Mouse (Mus musculus) hindbrain, embryonic 14.5 days (tissue): ENCODE results near the gene Olfr616. TPM values are rescaled to one million over a fixed set of nuclear protein-coding genes. Genes with fewer than 3 reads are reported as not detected.
"Not testable (repeated sequence)": the region's sequence is repeated elsewhere in the genome, so short reads cannot be mapped to it uniquely, and the experiment has no call there.

Experiments
- ATAC-seq: fragments of 200-750 bp; cut with Nextera tagmentation; 2 replicates; pipeline ENCODE4 v1.8.0; 2017; ENCODE audit warnings: moderate number of reproducible peaks, mild to moderate bottlenecking, moderate TSS enrichment, moderate library complexity; ENCODE audit not compliant: low FRiP score
- DNase-seq: peaks from one replicate; pipeline ENCODE4 v3.0.0-alpha.2; 2015; ENCODE audit warnings: low spot score
- H3K27ac ChIP-seq: fragments of 300-500 bp; sonication (generic); 2 replicates; pipeline ENCODE4 v1.5.1; 2014; ENCODE audit warnings: mild to moderate bottlenecking, moderate library complexity
- H3K27me3 ChIP-seq: fragments of 300-500 bp; sonication (generic); 2 replicates; pipeline ENCODE4 v1.6.1; 2014; ENCODE audit warnings: mild to moderate bottlenecking, low read length, mixed read lengths; ENCODE audit not compliant: control insufficient read depth, insufficient read depth
- H3K36me3 ChIP-seq: fragments of 300-500 bp; sonication (generic); replicated peaks from 2 replicates; pipeline ENCODE4 v1.6.1; 2014; ENCODE audit not compliant: control insufficient read depth, insufficient read depth
- H3K4me1 ChIP-seq: fragments of 300-500 bp; sonication (generic); replicated peaks from 2 replicates; pipeline ENCODE4 v1.6.1; 2014; ENCODE audit warnings: antibody characterized with exemption, low read length, mixed read lengths; ENCODE audit not compliant: control insufficient read depth, insufficient read depth
- H3K4me2 ChIP-seq: fragments of 300-500 bp; sonication (generic); replicated peaks from 2 replicates; pipeline ENCODE4 v1.6.1; 2014; ENCODE audit warnings: mild to moderate bottlenecking, moderate library complexity
- H3K4me3 ChIP-seq: fragments of 300-500 bp; sonication (generic); replicated peaks from 2 replicates; pipeline ENCODE4 v1.5.1; 2014; ENCODE audit warnings: mild to moderate bottlenecking, low read length
- H3K9ac ChIP-seq: fragments of 300-500 bp; sonication (generic); 2 replicates; pipeline ENCODE4 v1.6.1; 2014
- H3K9me3 ChIP-seq: fragments of 300-500 bp; sonication (generic); 2 replicates; pipeline ENCODE4 v1.6.1; 2016; ENCODE audit warnings: low read length; ENCODE audit not compliant: control insufficient read depth
- WGBS: fragments of 180-500 bp; shearing (Covaris S2); extraction: QIAGEN DNeasy Blood & Tissue Kit; methylation state at CpG from one replicate; pipeline ENCODE4 v1.1.7; 2014; 5-methylcytosine and 5-hydroxymethylcytosine counted together
- microRNA-seq: library from miRNA; unstranded; fragments of <30 nt; microRNA quantifications from one replicate; pipeline ENCODE4, GENCODE M21; 2016
- polyA plus RNA-seq: library from polyadenylated mRNA; unstranded; fragments of >200 nt; fragmentation: Nextera tagmentation; extraction: Ambion mirVana; gene quantifications from 2 replicates; pipeline ENCODE4 v1.2.1, GENCODE M21; 2014

Gene Olfr616
- polyA plus RNA-seq, 1 experiment from 2014 or later = not detected

DNA sequence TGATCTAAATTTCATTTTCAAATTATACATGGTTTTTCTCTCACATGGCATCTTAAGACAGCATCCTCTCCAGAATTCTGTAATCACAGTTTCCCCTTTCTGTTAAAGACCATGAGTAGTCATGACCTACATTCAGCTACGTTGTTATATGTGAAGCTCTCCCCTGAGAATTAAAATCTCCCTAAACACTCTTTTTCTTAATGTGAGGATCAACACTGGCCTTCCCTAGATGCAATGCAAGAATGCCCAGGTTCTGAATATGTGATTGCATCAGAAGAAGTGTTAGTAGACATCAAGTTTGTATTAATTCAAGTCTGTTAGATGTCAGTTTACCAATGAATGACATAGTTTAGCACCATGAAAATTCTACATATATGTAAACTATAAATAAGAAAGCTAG lies 48.2 kb downstream of the Olfr616 start, which contains the start of gene Olfr611:
Gene Olfr611, minus strand, starts transcription at position 101 of the 400 bp plus-strand sequence.
- H3K36me3 ChIP-seq, H3K4me1 ChIP-seq, H3K9ac ChIP-seq, H3K27ac ChIP-seq, H3K9me3 ChIP-seq, H3K4me2 ChIP-seq, ATAC-seq, H3K4me3 ChIP-seq, DNase-seq, H3K27me3 ChIP-seq: not testable (repeated sequence)
- 63% methylated on average over 1 of the region's 1 CpGs for WGBS

Small RNAs within 50 kb of the gene (microRNA-seq; reads per million reads assigned to microRNA genes)
- gene Gm26506 = not detected

Other genes with a start within 250 kb of the Olfr616 start
- gene Olfr598, start 245.6 kb downstream of the Olfr616 start, polyA plus RNA-seq = not detected in 2 replicates
- gene Olfr599, start 233.2 kb downstream of the Olfr616 start, polyA plus RNA-seq = not detected in 2 replicates
- not detected in 2 replicates for gene Olfr600, start 219.5 kb downstream of the Olfr616 start, polyA plus RNA-seq
- gene Olfr601, start 206.5 kb downstream of the Olfr616 start, polyA plus RNA-seq = not detected in 2 replicates
- not detected in 2 replicates for gene Olfr603, start 183.0 kb downstream of the Olfr616 start, polyA plus RNA-seq
- gene Usp17lc, start 154.1 kb downstream of the Olfr616 start, polyA plus RNA-seq = not detected in 2 replicates
- gene Olfr605, start 123.7 kb downstream of the Olfr616 start, polyA plus RNA-seq = not detected in 2 replicates
- gene Olfr606, start 120.1 kb downstream of the Olfr616 start, polyA plus RNA-seq = not detected in 2 replicates
- not detected in 2 replicates for gene Olfr607, start 105.0 kb downstream of the Olfr616 start, polyA plus RNA-seq
- gene Olfr608, start 99.3 kb downstream of the Olfr616 start, polyA plus RNA-seq = not detected in 2 replicates
- gene Olfr609, start 71.1 kb downstream of the Olfr616 start, polyA plus RNA-seq = not detected in 2 replicates
- gene Olfr610, start 57.0 kb downstream of the Olfr616 start, polyA plus RNA-seq = not detected in 2 replicates
- gene Olfr611, start 48.3 kb downstream of the Olfr616 start, polyA plus RNA-seq = not detected in 2 replicates
- not detected in 2 replicates for gene Olfr612, start 26.4 kb downstream of the Olfr616 start, polyA plus RNA-seq
- gene Olfr613, start 21.1 kb downstream of the Olfr616 start, polyA plus RNA-seq = not detected in 2 replicates
- not detected in 2 replicates for gene Olfr615, start 13.1 kb downstream of the Olfr616 start, polyA plus RNA-seq
- not detected in 2 replicates for gene Olfr617, start 3.9 kb upstream of the Olfr616 start, polyA plus RNA-seq
- 0.21 TPM in 1 of 2 replicates, not detected in the other for gene Olfr618, start 21.0 kb upstream of the Olfr616 start, polyA plus RNA-seq
- not detected in 2 replicates for gene Olfr619, start 31.4 kb upstream of the Olfr616 start, polyA plus RNA-seq
- not detected in 2 replicates for gene Olfr620, start 43.4 kb upstream of the Olfr616 start, polyA plus RNA-seq
- not detected in 2 replicates for gene Olfr622, start 73.6 kb upstream of the Olfr616 start, polyA plus RNA-seq
- gene Olfr623, start 94.6 kb upstream of the Olfr616 start, polyA plus RNA-seq = not detected in 2 replicates
- not detected in 2 replicates for gene Olfr624, start 102.0 kb upstream of the Olfr616 start, polyA plus RNA-seq
- not detected in 2 replicates for gene Olfr625-ps1, start 113.6 kb upstream of the Olfr616 start, polyA plus RNA-seq
- not detected in 2 replicates for gene Olfr243, start 145.5 kb upstream of the Olfr616 start, polyA plus RNA-seq
- gene Olfr628, start 161.2 kb upstream of the Olfr616 start, polyA plus RNA-seq = not detected in 2 replicates
- gene Olfr629, start 175.8 kb upstream of the Olfr616 start, polyA plus RNA-seq = not detected in 2 replicates
- gene Olfr630, start 188.2 kb upstream of the Olfr616 start, polyA plus RNA-seq = not detected in 2 replicates
- gene Olfr69, start 202.5 kb upstream of the Olfr616 start, polyA plus RNA-seq = not detected in 2 replicates
- gene Olfr68, start 210.6 kb upstream of the Olfr616 start, polyA plus RNA-seq = not detected in 2 replicates
- not detected in 2 replicates for gene Olfr67, start 222.7 kb upstream of the Olfr616 start, polyA plus RNA-seq
- gene Hbb-bt, start 244.9 kb upstream of the Olfr616 start, polyA plus RNA-seq = 1,734 and 1,868 TPM in 2 replicates